Mouse (Mus musculus) left cerebral cortex, postnatal 25 days (tissue): ENCODE measurements around the gene Plekha4. TPM values are rescaled to one million over a fixed set of nuclear protein-coding genes. Genes with fewer than 3 reads are reported as not detected.
"Not testable (repeated sequence)": the region's sequence is repeated elsewhere in the genome, so short reads cannot be mapped to it uniquely, and the experiment has no call there.

Source experiments
- DNase-seq, 2 experiments: peaks; one replicate each; pipeline ENCODE4 v3.0.0; 2022; ENCODE audit warnings: low spot score in 2 of 2, mixed read lengths in 1 of 2
- intact Hi-C: fragments of 180-260 bp; cut with DNase I; formaldehyde crosslinking; loops from one replicate; pipeline ENCODE4 v1.15.1; 2025
- total RNA-seq, 2 experiments: library from RNA; stranded (reverse); gene quantifications; 2 replicates each; pipeline ENCODE4 v1.2.3; 2021

Gene Plekha4
- total RNA-seq, 2 experiments from 2014 or later = 1.2 to 2.7 TPM

DNA sequence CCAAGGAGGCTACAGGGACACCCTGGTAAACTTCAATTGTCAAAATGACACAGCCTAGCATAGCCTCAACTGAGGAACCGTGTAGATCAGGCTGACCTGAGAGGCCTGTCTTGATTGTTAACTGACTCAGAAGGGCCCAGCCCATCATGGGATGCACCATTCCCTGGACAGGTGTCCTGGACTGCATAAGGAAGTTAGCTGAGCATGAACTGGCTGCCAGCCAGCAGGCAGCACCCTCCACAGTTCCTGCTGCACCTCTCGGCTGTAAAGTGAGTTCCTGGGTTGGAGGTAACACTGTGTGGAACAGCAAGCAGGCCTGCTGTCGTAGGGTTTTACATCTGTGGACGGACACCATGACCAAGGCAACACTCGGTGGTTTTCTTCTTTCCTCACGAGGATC lies 18.5 kb upstream of the Plekha4 start:
- DNase-seq = no peak
- intact Hi-C loops = no loop called here

DNA sequence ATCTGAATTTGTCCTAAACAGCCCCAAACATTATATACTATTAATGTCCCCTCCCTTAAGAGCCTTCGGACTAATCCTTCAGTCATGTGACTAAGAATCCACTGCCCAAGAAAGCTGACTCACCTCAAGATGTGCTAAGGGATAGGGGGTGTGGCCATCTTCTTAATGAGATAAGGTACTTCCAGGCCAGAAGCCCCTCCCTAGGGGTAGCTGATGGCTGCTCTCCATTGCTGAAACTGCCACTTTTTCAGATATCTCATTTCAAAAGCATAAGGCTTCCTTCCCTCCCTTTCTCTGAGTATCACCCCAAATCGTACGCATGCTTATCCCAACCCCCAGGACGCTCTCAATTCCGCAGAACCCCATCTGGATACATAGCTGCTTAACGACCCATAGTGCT lies 17.6 kb upstream of the Plekha4 start:
- intact Hi-C loops = no loop called here
- no peak for DNase-seq

GRCm38 (mm10) chr7:45509181-45509882 lies 16.8 kb upstream of the Plekha4 start:
- intact Hi-C loops = no loop called here
- no peak for DNase-seq

DNA sequence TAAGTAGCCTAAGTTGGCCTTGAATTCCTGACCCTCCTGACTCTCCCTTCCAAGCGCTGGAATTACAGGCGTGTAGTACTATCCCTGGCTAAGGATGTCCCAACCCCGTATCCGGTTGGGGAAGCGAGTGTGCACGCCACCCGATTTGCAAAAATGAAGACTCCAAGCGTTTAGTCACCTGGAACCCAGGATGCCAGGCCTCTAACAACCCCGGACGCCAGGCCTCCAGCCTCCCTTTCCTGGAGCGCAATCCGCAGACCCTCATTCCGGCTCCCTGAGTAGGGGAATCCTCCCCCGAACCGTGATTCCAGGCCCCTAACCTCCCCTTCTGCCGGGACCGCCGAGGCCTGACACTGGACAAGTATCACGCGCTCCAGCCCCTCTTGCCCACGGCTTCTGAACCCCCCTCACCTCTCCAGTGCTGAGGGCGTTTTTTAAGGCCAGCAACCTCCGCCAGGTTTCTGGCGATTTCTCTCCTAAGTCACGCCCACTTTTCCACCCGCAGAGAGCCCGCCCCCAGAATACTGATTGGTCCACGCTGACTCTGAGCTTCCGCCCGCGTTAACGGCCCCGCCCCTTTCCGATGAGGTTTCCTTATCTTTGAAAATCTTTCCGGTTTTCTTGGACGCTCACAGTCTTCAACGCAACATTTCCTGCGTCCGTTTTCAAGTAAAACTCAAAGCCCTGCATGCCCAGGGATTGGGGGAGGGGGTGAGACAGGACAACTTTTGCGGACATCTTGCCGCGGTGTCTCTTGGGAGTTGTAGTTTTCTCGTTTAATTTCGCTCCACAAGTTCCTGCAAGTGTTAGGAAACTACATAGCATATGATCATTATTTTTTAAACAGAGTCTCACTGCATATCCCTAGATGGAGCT lies 16.0 kb upstream of the Plekha4 start, which contains the start of gene Nucb1:
Gene Nucb1, minus strand, starts transcription at position 495 of the 876 bp plus-strand sequence.
- DNase-seq = peak; percentile 88 to 94
- intact Hi-C loops = no loop called here

DNA sequence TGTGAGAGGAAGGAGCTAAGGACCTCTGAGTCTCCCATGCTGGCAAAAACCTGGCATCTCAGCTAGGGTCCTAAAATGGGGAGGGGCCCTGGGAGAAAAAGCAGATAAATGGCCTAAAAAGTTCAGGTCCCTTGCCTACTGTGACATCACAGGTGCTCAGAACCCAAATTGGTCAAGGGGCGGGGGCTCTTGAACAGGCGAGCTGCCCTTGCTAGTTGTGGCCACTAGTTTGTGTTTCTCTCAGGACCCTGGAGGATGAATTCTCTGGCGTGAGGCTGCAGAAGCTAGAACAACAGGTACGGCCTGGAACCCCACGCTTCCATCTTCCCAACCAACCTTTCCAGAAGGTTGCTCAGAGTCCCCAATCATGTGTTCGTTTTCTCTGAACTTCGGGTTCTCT lies 11.7 kb upstream of the Plekha4 start:
- intact Hi-C loops = no loop called here

GRCm38 (mm10) chr7:45515436-45515835 lies 10.7 kb upstream of the Plekha4 start:
- no peak for DNase-seq
- intact Hi-C loops = no loop called here

More for the DNA sequence above, 11.7 kb upstream of the Plekha4 start:
- no peak for DNase-seq

DNA sequence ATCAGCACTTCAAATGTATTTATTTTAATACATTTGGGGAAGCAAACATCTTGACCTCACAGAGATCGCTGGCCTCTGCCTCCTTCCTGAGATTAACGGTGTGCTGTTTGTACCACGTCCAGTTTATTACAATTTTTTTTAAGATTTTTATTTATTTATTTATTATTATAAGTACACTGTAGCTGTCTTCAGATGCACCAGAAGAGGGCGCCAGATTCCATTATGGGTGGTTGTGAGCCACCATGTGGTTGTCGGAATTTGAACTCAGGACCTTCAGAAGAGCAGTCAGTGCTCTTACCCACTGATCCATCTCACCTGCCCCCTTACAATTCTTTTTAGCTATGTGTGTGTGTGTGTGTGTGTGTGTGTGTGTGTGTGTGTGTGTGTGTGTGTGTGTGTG lies 9.3 kb upstream of the Plekha4 start:
- DNase-seq, intact Hi-C loops: not testable (repeated sequence)

- intact Hi-C loops = no loop called here
- DNase-seq = no peak
These were observed 7.5 kb upstream of the Plekha4 start for GRCm38 (mm10) chr7:45518618-45519017.

- intact Hi-C loops = loop anchor here (5.0 kb wide), 1 partner anchor 42 kb away; no protein-coding TSS in a partner anchor
- DNase-seq = no peak
These were observed 6.6 kb upstream of the Plekha4 start for GRCm38 (mm10) chr7:45519345-45520120.

GRCm38 (mm10) chr7:45520605-45521004 lies 5.5 kb upstream of the Plekha4 start:
- intact Hi-C loops = loop anchor here (5.0 kb wide), 1 partner anchor 43 kb away; no protein-coding TSS in a partner anchor
- DNase-seq = no peak

- peak; percentile 91 to 96 for DNase-seq
- intact Hi-C loops = loop anchor here (5.0 kb wide), 1 partner anchor 44 kb away; no protein-coding TSS in a partner anchor
These were observed 4.4 kb upstream of the Plekha4 start for GRCm38 (mm10) chr7:45521728-45522184.

GRCm38 (mm10) chr7:45522194-45522752 lies 3.9 kb upstream of the Plekha4 start:
- intact Hi-C loops = loop anchor here (5.0 kb wide), 1 partner anchor 45 kb away; no protein-coding TSS in a partner anchor
- DNase-seq = no peak

- intact Hi-C loops = loop anchor here (5.0 kb wide), 1 partner anchor 46 kb away; no protein-coding TSS in a partner anchor
- no peak for DNase-seq
These were observed 3.0 kb upstream of the Plekha4 start for GRCm38 (mm10) chr7:45522957-45523676.

GRCm38 (mm10) chr7:45523678-45524170 lies 2.4 kb upstream of the Plekha4 start:
- no peak for DNase-seq
- intact Hi-C loops = loop anchor here (5.0 kb wide), 1 partner anchor 46 kb away; no protein-coding TSS in a partner anchor

- no peak for DNase-seq
These were observed 1.1 kb upstream of the Plekha4 start for GRCm38 (mm10) chr7:45524841-45525621.

DNA sequence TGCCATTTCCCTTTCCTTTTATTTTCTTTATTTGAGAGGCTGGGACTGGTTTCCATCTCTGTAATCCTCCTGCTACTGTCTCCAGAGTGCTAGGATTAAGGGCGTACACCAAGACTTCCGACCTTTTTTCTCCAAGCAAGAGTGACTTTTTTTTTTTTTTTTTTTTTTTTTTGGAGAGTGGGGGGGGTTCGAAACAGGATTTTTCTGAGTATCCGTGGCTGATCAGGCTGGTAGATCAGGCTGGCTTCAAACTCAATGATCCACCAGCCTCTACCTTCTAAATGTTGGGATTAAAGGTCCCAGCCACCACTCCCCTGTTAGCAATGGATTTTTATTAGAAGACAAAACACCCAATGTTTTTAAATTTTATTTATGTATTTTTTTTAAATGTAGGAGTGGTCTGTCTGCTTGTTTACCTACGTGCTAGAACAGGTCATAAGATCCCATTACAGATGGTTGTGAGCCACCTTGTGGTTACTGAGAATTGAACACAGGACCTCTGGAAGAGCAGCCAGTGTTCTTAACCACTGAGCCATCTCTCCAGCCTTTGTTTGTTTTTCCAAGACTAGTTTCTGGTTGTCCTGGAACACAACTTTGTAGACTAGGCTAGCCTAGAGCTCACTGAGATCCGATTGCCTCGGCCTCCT lies 467 bp downstream of the Plekha4 start:
- intact Hi-C loops = no loop called here
- DNase-seq = no peak

More at GRCm38 (mm10) chr7:45524841-45525621, 1.1 kb upstream of the Plekha4 start:
- intact Hi-C loops = loop anchor here (5.0 kb wide), 1 partner anchor 48 kb away; no protein-coding TSS in a partner anchor

DNA sequence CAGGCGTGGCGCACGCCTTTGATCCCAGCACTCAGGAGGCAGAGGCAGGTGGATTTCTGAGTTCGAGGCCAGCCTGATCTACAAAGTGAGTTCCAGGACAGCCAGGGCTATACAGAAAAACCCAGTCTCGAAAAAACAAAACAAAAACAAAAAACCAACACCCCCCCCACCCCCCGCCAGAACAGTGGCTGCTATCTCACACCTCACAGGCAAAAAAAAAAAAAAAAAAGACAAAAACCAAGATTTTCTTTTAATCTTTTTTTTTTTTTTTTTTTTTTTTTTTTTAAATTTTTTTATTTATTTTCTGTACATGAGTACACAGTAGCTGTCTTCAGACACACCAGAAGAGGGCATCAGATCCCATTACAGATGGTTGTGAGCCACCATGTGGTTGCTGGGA lies 1.0 kb downstream of the Plekha4 start:
- intact Hi-C loops, DNase-seq: not testable (repeated sequence)
